Mouse (Mus musculus) right cerebral cortex, postnatal 36 days (tissue): ENCODE data around the gene Kcnmb1.

Experiments used
- DNase-seq, 2 experiments: peaks; one replicate each; pipeline ENCODE4 v3.0.0; 2022; ENCODE audit warnings: low spot score in 2 of 2, mixed read lengths in 1 of 2

Gene Kcnmb1

GRCm38 (mm10) chr11:33962688-33963407 is at the start of gene Kcnmb1:
Gene Kcnmb1 (plus strand): TSS chr11:33963013.
- DNase-seq: no peak

- no peak for DNase-seq
Measured at GRCm38 (mm10) chr11:33913061-33913460, 49.8 kb upstream of the Kcnmb1 start.

- no peak for DNase-seq
Measured at GRCm38 (mm10) chr11:33914216-33914615, 48.6 kb upstream of the Kcnmb1 start.

GRCm38 (mm10) chr11:33917574-33917973 is 45.2 kb upstream of the Kcnmb1 start:
- DNase-seq: peak; percentile 27 to 57

GRCm38 (mm10) chr11:33918424-33918823 is 44.4 kb upstream of the Kcnmb1 start:
- no peak for DNase-seq

GRCm38 (mm10) chr11:33919826-33920225 is 43.0 kb upstream of the Kcnmb1 start:
- DNase-seq: no peak

- no peak for DNase-seq
Measured at GRCm38 (mm10) chr11:33921451-33921850, 41.4 kb upstream of the Kcnmb1 start.

- no peak for DNase-seq
Measured at GRCm38 (mm10) chr11:33923031-33923430, 39.8 kb upstream of the Kcnmb1 start.

GRCm38 (mm10) chr11:33925778-33926177 is 37.0 kb upstream of the Kcnmb1 start:
- DNase-seq: no peak

GRCm38 (mm10) chr11:33926551-33926950 is 36.3 kb upstream of the Kcnmb1 start:
- DNase-seq: no peak

GRCm38 (mm10) chr11:33927321-33927720 is 35.5 kb upstream of the Kcnmb1 start:
- DNase-seq: no peak

GRCm38 (mm10) chr11:33927836-33928235 is 35.0 kb upstream of the Kcnmb1 start:
- DNase-seq: no peak

- no peak for DNase-seq
Measured at GRCm38 (mm10) chr11:33928658-33929057, 34.2 kb upstream of the Kcnmb1 start.

GRCm38 (mm10) chr11:33929412-33929811 is 33.4 kb upstream of the Kcnmb1 start:
- no peak for DNase-seq

GRCm38 (mm10) chr11:33931836-33932385 is 30.9 kb upstream of the Kcnmb1 start:
- no peak for DNase-seq

GRCm38 (mm10) chr11:33932386-33933111 is 30.3 kb upstream of the Kcnmb1 start:
- DNase-seq: peak in 1 of 2 experiments; percentile 5

GRCm38 (mm10) chr11:33934286-33934685 is 28.5 kb upstream of the Kcnmb1 start:
- no peak for DNase-seq

GRCm38 (mm10) chr11:33937641-33938040 is 25.2 kb upstream of the Kcnmb1 start:
- no peak for DNase-seq

GRCm38 (mm10) chr11:33938561-33939274 is 24.1 kb upstream of the Kcnmb1 start:
- peak in 1 of 2 experiments; percentile 12 for DNase-seq

GRCm38 (mm10) chr11:33939456-33940113 is 23.2 kb upstream of the Kcnmb1 start:
- DNase-seq: no peak

- no peak for DNase-seq
Measured at GRCm38 (mm10) chr11:33943565-33943964, 19.2 kb upstream of the Kcnmb1 start.
